Mouse (Mus musculus) granulocyte monocyte progenitor cell, adult 5-6 weeks (primary cell): ENCODE results near the gene Tex46. TPM values are rescaled to one million over a fixed set of nuclear protein-coding genes. Genes with fewer than 3 reads are reported as not detected.

ENCODE experiments used
- ATAC-seq: replicated peaks from 2 replicates; pipeline ENCODE4 v1.8.0; 2016; ENCODE audit warnings: mild to moderate bottlenecking, moderate TSS enrichment, inconsistent platforms; ENCODE audit not compliant: poor library complexity, severe bottlenecking
- total RNA-seq, 2 experiments: library from RNA; stranded (forward) in 1 of 2; stranded (reverse) in 1 of 2; fragments of 200-712, 200-1000 nt in 1 of 2; fragments of >200 nt in 1 of 2; fragmentation: Nextera tagmentation in 1 of 2; gene quantifications; 2 replicates each; pipeline ENCODE4 v1.2.3; 2014 to 2017

Tex46 gene
- total RNA-seq, 2 experiments from 2014 or later, result not detected

DNA sequence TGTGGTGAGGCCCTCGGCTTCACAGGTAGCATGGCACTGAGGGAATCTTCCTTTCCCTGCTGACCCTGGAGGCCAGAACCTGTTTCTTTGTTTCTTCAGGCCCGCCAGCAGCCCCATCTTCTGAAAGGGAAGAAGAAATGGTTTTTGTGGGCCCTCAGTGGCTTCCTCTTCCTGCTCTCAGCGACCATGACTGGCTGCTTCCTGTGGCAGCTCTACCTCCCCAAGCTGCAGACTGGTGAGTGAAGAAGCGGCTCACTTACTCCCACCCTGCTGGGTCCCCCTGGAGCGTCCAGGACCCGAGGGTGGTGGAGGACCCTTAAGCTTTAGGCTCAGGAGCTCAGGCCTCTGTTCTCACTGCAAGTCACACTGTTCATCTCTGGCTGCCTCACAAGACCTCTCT is 16.4 kb downstream of the Tex46 start:
- peak; percentile 70 for ATAC-seq

DNA sequence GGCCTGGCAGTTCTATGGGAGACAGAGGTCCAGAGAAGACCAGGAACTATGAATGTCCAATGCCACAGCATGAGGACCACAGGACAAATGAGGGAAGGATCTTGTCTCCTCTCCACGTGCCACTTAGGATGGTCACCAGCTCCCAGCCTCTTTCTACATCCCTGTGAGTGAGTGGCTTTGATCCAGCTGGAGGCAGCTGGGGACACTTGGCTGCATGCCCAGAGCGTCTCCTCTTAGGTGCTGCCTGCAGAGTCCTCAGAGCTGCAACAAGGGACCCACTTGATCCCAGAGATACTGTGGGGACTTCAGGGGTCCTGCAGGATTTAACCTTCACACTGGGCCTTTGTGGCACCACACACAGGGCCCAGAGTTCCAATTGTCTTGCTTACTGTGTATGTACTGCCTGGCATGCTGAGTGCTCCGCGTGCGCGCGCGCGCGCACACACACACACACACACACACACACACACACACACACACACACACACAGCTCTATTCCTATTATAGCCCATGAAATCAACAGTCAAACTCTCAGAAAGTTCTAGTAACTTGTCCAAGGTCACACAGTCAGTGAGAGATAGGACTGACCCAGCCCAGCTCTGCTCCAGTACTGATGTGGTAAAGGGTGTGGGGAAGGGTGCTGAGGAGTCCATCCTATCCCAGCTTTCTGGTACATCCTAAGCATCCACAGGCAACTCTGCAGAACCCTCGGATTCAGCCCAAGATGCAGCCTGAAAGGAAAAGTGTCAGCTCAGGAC is 21.2 kb downstream of the Tex46 start:
- ATAC-seq, result no peak

DNA sequence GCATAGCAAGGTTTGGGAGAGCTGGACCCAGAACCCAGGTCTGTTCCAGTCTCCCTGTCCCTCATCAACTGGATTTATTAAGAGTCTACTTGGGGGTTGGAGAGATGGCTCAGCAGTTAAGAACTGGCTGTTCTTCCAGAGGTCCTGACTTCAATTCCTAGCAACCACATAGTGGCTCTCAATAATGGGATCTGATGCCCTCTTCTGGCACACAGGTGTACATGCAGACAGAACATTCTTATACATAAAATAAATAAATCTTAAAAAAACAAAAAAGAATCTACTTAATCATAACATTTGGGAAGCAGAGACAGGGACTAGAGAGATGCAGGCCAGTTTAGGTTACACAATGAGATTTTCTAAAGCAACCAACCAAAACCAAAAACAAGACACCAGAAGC is 25.8 kb downstream of the Tex46 start:
- no peak for ATAC-seq

DNA sequence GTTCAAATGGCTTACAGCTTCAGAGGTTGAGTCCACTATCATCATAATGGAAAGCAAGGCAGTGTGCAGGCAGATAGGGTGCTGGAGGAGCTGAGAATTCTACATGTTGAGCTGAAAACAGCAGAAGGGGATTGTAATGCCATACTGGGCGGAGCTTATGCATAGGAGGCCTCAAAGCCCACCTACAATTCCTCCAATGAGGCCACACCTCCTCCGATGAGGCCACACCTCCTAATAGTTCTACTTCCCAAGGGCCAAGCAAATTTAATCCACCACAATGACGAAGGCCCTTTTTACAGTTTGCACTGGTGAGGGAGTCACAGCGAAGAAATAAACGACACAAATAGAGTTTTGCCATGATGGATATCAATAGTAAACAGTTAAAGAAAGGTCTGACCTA is 26.3 kb downstream of the Tex46 start:
- no peak for ATAC-seq

DNA sequence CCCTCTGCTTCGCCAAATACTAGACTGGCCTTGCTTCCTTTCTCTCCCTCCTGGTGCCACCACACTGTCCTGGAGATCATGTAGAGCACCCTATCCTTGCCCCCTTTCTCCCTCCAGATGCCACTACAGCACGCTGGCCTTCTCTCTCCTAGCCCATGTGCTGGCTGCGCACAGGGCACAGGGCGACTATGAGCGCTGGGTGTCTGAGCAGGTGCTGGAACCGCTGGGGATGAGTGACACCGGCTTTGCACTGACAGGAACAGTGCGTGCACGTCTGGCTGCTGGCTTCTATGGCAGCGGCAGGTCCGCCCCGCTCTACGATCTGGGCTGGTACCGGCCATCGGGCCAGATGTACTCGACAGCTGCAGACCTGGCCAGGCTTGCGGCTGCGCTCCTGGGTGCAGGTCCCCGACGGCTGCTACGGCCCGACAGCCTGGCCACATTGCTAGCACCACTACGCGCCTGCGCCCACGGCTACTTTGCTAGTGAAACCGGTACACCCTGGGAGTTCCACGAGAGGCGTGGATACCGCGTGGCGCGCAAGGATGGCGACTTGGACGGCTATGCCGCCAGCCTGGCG is 26.8 kb downstream of the Tex46 start:
- peak; percentile 21; the same call in 1 of the 2 replicates for ATAC-seq

DNA sequence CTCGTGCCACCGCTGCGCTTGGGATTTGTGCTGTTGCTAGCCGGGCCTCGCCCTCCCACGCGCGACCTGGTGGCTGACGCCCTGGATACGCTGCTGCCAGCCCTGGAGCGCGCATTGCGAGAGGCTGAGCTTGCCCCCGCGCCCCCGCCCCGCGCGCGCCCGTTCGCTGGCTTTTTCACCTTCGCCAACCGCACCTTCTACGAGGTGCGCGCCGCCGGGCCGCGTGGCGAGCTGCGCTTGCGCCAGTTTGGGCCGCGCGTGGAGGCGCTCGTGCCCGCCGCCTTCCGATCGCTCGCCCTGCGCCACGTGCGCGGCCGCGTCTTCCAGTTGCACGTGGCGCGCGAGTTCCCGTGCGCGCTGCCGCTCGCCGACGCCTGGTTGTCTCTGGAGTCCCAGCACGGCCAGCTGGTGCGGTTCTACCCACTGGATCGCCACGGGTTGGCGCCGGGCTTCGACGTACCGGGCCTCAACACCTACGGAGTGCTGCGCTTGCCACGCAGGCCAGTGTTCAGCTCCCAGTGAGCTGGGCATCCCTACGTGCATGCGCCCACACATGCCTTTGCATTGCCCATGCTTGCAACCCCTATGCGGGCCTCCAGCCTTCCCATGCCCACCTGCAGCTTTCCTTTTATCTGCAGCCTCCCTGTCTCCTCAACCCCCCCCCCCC is 27.5 kb downstream of the Tex46 start:
- peak; percentile 21; the same call in 1 of the 2 replicates for ATAC-seq

DNA sequence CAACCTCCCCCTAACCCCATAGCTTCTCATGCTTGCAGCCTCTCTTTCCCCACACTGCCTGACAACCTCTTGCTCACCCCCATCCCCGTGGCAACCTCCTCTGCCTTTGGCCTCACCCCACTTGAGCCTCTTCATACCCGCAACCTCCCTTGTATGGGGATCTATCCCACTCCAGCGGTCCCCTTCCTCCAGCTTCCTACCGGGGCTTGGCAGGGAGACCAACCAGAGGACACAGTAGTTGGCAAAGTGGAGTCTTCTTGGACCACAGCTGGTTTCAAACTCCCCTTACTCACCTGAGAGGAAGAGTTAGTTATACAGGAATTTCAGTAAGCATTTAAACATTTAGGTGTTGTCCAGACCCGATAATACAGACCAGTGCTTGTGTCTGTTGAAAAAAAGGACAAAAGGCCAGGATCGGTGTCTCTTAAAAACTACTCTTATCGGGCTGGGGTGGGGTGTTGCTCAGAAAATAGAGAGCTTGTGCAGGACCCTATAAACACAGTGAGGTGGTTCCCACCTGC is 28.1 kb downstream of the Tex46 start:
- no peak for ATAC-seq

DNA sequence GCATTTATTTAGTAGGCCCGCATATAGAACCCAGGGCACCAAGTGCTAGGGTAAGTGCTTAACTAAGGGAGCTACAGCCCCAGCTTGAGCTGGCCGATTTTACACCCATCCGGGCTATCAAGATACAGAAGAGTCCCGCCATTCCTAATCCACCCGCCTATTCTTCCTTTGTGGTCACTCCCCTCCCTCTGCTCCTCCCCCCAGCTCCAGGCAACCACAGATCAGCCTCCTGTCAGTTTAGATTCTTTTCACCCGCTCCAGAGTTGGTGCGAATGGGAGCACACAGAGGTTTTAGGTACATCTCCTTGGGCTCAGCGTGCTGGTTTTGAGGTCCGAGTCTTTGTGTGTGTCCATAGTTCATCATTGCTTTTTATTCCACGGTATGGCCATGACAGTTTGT is 28.7 kb downstream of the Tex46 start:
- ATAC-seq, result no peak

DNA sequence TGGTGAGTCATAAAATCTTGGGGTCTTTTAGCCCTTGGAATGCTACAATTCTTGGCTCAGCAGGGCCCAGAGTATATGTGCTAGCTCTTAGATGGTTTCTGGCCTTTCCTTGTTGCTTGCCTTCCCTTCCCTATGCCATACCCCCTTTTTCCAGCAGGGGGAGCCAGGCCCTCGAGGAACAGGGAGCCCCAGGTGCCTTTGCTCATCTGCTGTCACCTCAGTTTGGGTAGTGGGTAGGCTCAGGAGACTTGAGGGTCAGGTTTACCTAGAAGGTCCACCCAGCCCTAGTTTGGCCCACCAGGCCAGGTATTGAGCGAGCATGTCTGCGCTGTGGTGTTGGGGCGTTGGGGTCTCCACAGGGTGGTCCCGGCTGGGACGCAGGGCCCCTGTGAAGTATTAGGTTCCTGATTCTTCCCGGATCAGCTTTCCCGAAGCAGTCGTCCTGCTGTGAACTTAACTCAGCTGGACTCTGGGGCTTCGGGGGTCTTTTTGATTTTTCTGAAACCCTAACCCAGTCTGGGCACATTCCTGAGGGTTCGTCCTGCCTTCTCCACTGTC is 38.8 kb downstream of the Tex46 start:
- peak; percentile 38; the same call in 1 of the 2 replicates for ATAC-seq

DNA sequence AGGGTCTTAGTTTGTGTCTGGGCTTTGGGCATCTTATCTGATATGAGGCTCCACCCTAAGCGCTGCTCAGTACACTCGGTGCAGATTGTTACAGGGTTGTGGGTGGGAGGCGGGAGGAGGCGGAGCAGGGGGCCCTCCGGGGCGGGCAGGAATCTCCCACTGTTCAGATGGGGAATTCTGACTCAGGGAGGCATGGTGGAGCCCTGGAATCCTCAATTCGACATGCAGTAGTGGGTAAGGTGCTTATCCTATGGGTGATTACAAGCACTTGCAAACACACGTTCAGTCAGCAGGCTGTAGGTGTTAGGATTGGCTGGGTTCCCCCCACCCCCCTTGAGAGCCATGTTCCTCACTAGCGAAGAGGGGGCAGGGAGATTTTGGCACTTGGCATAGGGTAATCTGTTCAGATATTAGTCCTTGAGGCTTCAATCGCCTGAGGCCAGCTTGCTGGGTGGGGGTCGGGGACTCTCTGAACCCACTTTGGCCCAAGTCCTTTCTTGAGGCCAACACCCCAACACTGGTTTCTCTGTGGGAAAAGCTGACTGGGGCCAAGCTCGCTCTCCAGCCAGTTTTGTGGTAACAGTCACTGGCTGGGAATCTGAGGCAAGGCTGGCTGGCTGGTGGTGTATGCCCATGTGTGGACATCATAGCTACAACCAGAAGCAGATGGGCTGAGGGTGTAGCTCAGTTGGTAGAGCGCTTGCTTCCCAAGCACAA is 39.4 kb downstream of the Tex46 start:
- no peak for ATAC-seq

DNA sequence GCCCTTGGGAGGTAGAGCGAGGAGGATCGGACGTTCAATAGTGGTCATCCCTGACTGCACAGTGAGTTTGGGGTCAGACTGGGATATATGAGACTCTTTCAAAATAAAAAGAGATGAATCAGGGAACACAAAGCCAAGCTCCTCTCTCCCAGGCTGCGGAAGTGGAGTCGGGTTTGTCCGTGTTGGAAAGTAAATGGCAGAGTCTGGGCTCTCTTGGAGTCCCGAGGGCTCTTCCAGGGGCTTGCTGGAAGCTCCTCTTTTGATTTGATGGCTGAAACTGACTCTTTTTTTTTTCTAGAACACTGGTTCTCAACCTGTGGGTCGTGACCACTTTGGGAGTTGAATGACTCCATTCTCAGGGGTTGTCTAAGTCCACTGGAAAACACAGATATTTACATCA is 40.0 kb downstream of the Tex46 start:
- ATAC-seq, result no peak

DNA sequence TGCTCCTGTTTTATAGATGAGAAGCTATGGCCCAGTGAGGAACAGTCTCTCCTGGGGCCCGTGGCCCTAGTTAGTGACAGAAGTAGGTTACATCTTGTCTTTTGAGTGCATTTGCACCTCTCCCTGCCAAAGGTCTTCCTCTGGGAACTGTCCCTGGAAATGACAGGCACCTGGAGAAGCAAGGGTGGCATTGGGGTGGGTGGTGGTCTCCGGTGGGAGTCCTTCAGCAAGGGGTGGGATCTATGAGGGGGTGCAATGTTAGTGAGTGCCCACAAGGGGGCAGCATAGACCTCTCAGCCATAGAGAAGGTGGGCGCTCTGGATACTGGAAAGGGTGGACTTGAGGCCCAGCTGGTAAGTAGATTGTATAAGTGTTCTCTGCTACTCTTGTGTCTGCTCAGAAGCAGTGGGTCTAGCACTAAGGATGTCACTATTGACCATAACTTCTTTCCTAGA is 41.1 kb downstream of the Tex46 start:
- peak; percentile 63; the same call in 1 of the 2 replicates for ATAC-seq

DNA sequence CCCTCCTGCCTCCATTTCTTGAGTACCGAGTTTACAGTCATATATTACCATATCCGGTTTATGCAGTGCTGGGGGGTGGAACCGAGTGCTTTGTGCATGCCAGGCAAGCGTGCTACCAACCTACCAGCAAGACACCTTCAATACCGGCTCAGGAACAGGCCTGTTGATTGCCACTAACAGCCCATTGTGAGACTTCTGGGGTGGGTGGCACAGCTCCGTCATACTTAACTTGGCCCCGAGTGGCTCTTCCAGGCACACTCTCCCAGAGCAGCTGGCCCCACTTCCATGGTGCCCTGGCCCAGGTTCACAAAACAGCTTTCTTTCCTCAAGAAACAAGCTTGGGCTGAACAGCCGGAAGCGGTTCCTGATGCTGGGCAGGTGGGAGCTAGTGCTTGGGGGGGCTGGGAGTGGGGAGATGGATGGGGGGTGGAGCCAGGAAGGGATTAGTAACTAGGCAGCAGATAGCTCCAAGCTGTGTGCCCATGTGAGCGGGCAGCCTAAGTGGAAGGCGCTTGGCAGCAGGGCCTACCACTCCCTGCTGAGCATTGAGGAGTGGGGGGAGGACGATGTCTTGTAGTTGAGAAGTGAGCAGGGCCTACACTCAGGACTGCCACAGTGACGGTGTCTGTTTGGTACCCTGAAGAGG is 41.8 kb downstream of the Tex46 start:
- ATAC-seq, result no peak

DNA sequence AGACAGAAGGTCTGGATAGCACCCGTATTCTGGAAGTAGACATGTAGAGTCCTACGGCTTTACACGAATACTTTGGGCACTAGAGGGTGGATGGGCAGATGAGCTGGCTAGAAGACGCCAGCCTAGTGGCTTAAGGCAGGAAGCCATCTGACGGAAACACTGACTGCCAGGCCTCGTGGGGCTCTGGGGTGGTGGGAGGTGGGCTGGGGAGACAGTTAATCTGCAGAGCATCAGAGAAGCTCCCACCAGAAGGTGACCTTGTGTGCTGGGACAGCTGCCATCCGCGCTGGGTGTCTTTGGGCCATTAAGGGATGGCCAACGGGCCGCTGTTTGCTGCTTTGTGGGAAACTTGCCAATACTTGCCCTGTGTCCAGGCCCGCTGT is 42.3 kb downstream of the Tex46 start:
- ATAC-seq, result no peak

DNA sequence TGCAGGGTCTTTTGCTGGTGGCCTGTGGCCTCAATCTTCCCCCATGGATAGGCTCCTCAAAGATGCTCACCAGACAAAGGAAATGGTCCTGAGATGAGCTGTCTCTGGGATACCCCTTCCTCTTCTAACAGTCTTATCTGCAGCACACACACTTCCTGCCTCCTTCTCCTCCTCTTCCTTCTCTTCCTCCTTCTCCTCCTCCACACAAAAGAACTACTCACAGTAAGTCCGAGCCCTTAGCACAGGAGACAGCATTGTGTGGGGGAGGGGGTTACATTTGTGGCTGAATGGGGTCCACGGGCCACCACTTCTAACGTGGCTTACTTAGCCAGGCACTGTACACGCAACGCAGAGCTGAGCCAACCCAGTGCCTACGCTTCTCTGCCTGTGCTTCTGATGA is 42.8 kb downstream of the Tex46 start:
- ATAC-seq, result peak; percentile 30; the same call in 1 of the 2 replicates

DNA sequence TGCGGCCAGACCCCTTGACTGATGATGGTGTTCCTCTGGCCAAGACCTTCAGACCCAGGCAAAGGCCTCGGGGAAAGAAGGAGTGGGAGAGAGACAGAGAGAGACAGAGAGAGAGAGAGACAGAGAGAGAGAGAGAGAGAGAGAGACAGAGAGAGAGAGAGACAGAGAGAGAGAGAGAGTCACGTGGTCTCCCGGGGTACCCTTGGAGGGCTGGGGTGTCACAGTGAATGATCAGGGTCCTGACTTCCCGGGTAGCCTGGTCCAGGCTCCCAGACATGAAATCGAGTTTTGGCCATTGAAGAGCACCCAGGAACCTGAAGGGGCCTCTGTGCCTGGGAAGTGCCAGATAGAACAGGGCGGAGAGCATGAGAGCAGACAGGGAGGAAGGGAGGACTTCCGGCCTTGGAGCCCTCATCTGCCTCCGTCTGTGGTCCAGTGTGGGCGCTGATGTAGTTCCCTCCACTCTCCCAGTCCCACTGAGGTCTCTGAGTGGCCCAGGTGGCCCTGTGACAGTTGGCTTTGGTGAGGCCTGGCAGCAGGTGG is 43.5 kb downstream of the Tex46 start:
- no peak for ATAC-seq

DNA sequence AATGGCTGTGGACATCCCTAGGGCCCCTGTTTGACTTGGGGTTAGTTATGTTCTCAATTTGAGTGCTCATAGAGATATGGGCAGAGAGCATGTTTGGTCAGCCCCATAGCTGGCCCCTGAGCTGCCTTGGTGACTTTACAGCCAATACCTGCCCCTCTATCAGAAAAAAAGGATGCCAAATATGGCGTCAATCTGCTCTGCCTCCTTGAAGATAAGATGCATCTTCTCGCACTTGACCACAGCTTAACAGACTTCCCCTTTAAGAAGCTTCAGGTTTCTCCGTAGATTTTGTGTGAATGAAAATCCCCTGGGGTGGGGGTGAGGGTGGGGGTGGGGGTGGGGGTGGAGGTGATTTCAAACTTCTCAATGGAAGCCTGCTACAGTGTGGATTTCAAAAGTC is 47.7 kb downstream of the Tex46 start:
- ATAC-seq, result no peak
